Mouse (Mus musculus) stomach, postnatal 0 days (tissue): Measurements from ENCODE around the gene N4bp2l2. TPM values are rescaled to one million over a fixed set of nuclear protein-coding genes. Genes with fewer than 3 reads are reported as not detected.

ENCODE experiments used
- ATAC-seq: fragments of 200-750 bp; cut with Nextera tagmentation; 2 replicates; pipeline ENCODE4 v1.8.0; 2017; ENCODE audit not compliant: low FRiP score, low TSS enrichment
- DNase-seq: peaks from one replicate; pipeline ENCODE4 v3.0.0-alpha.2; 2016; ENCODE audit warnings: low spot score
- H3K27ac ChIP-seq: fragments of 300-500 bp; sonication (generic); replicated peaks from 2 replicates; pipeline ENCODE4 v1.5.1; 2014; ENCODE audit warnings: mild to moderate bottlenecking, control low read depth
- H3K27me3 ChIP-seq: fragments of 300-500 bp; sonication (generic); 2 replicates; pipeline ENCODE4 v1.6.1; 2014; ENCODE audit warnings: low read length; ENCODE audit not compliant: control insufficient read depth, insufficient read depth
- H3K36me3 ChIP-seq: fragments of 300-500 bp; sonication (generic); 2 replicates; pipeline ENCODE4 v1.6.1; 2014; ENCODE audit warnings: low read length, mixed read lengths; ENCODE audit not compliant: control insufficient read depth, insufficient read depth
- H3K4me1 ChIP-seq: fragments of 300-500 bp; sonication (generic); replicated peaks from 2 replicates; pipeline ENCODE4 v1.6.1; 2014; ENCODE audit warnings: antibody characterized with exemption; ENCODE audit not compliant: control insufficient read depth, insufficient read depth
- H3K4me2 ChIP-seq: fragments of 300-500 bp; sonication (generic); replicated peaks from 2 replicates; pipeline ENCODE4 v1.6.1; 2014; ENCODE audit warnings: low read depth, mild to moderate bottlenecking, control low read depth, moderate library complexity
- H3K4me3 ChIP-seq: fragments of 300-500 bp; sonication (generic); 2 replicates; pipeline ENCODE4 v1.5.1; 2014; ENCODE audit warnings: low read depth, low read length, control low read depth
- H3K9ac ChIP-seq: fragments of 300-500 bp; sonication (generic); 2 replicates; pipeline ENCODE4 v1.6.1; 2014; ENCODE audit warnings: mild to moderate bottlenecking, low read length, control low read depth, mixed read lengths
- H3K9me3 ChIP-seq: fragments of 300-500 bp; sonication (generic); 2 replicates; pipeline ENCODE4 v1.6.1; 2016; ENCODE audit warnings: low read length; ENCODE audit not compliant: control insufficient read depth
- CTCF ChIP-seq: IDR thresholded peaks from 2 replicates; pipeline ENCODE4 v1.5.1; 2016; ENCODE audit warnings: antibody characterized with exemption, low read depth, mild to moderate bottlenecking, moderate library complexity
- EP300 ChIP-seq: optimal IDR thresholded peaks from 2 replicates; pipeline ENCODE3; 2016; ENCODE audit warnings: antibody characterized with exemption
- WGBS: fragments of 180-500 bp; shearing (Covaris S2); extraction: QIAGEN DNeasy Blood & Tissue Kit; methylation state at CpG from one replicate; pipeline ENCODE4 v1.1.7; 2014; 5-methylcytosine and 5-hydroxymethylcytosine counted together
- polyA plus RNA-seq: library from polyadenylated mRNA; unstranded; fragments of >200 nt; fragmentation: Nextera tagmentation; extraction: Ambion mirVana; gene quantifications from 2 replicates; pipeline ENCODE4 v1.2.1, GENCODE M21; 2015

The N4bp2l2 gene
- polyA plus RNA-seq, 1 experiment from 2014 or later, result 32.1 TPM

DNA sequence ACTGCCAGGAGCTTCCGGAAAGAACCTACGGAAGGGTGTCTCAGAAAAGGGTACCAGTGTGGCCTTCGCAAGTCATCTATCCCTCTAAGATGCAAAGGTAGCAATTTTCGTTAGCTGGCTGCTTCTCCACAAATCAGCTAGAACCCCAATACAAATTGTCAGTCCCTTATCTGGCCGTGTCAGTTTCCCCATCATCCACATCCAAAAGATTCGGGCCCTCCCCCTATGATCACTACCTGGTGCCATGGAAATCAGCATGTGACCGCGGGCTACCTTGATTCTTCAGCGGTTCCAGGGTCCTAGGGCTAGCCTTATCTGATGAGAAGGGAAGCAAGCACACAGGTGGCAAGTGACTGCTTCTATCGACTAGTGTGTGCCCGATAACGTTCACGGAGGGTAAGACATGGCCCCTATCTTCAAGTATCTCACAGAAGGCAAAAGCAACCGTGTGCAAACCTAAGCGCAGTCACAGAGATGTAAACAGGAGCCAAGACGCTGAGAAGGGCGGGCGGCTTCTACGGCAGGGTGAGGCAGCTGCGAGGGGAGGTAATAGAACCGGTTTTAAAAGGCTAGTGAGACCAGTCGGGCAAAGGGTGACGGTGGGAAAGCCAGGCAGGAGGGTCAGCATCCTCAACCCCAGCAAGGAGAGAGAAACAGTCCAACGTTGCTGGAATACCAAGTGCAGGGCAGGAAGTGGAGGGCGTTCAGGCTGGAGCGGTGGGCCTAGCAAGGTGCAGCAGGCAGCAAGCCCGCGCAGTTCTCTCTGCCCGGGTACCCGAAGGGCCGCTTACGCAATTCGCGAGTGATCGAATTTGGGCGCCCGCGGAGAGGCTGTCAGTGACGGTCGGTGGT, 72.9 kb downstream of the N4bp2l2 start:
- peak overlapping the region; percentile 74 for H3K9ac ChIP-seq
- H3K9me3 ChIP-seq, result no peaks in the 10 kb centered on the region
- H3K27ac ChIP-seq, result peak overlapping the region; percentile 84
- 15% methylated on average over 40 of the region's 40 CpGs for WGBS
- peak overlapping the region; percentile 87 for H3K4me3 ChIP-seq
- H3K27me3 ChIP-seq, result no peaks in the 10 kb centered on the region
- DNase-seq, result peak; percentile 81
- no peaks in the 10 kb centered on the region for H3K4me1 ChIP-seq
- H3K4me2 ChIP-seq, result peak overlapping the region; percentile 99
- peak; percentile 71 for ATAC-seq
- no peak for TF ChIP-seq EP300
- no peak for TF ChIP-seq CTCF
- H3K36me3 ChIP-seq, result no peaks in the 10 kb centered on the region; the same call in 1 of the 2 replicates

DNA sequence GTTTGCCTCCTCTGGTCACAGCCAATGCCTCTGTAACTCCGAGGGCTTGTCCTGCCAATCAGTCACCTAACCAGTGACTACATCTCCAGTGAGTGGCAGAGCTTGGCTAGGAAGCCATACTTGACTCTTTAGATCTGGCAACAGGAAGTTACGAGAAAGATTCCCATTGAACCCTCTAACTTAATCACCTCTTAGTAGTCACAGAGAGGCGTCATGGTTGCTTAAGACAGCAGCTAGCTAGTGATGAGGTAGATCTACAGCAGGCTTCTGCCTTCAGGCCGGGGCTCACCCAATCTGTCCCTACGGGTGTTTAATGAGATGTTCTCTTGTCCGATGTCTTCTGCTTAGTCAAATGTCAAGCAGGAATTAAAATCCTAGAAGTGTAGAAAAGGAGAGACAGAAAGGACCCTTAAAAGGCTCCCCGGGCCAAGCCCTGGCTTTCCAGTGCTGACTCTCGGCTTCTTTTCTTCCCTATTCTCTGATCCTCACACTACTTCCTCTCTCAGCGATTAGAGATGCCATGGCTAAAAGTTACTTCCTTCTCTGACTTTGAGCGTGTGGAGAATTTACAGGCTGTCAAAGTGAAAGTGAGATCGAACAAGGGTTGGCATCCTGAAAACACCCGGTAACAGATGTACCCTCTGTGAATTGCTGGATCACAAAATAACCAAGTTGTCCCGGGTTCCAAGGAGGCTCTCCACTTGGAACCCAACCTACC, 73.6 kb downstream of the N4bp2l2 start:
- no peak for TF ChIP-seq CTCF
- TF ChIP-seq EP300, result no peak
- Histone ChIP-seq H3K4me3 (no peak overlapping the region), H3K27ac (no peak overlapping the region; the same call in 1 of the 2 replicates), H3K9ac (no peak overlapping the region), H3K36me3 (no peaks in the 10 kb centered on the region; the same call in 1 of the 2 replicates), H3K4me1 (no peaks in the 10 kb centered on the region), H3K9me3 (no peaks in the 10 kb centered on the region), H3K27me3 (no peaks in the 10 kb centered on the region), H3K4me2 (peak overlapping the region; percentile 99)
- 78% methylated on average over 13 of the region's 13 CpGs for WGBS
- DNase-seq, result no peak
- ATAC-seq, result no peak

DNA sequence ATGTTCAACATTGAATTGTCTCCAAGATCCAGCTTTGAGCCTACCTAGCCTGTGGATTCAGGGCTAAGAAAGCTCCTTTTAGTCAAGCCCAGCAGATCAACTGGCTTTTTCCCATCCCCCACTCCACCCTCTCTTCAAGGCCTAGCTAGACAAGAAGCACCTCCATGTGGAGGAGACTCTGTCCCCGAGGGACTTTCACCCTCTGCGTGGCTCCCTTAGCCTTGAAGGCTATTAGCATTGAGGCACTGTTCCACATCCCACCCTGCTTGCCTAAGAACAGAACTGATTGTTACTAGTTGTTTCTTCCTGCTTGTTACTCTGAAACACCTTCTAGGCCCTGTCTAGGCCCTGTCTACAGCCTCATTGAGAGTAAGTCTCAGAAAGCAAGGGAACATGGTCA, 76.0 kb downstream of the N4bp2l2 start:
- H3K27me3 ChIP-seq, result no peaks in the 10 kb centered on the region
- no peak overlapping the region for H3K4me2 ChIP-seq
- TF ChIP-seq EP300, result no peak
- no peak for TF ChIP-seq CTCF
- H3K27ac ChIP-seq, result no peak overlapping the region
- no peak overlapping the region for H3K9ac ChIP-seq
- no peaks in the 10 kb centered on the region for H3K4me1 ChIP-seq
- no peaks in the 10 kb centered on the region; the same call in 1 of the 2 replicates for H3K36me3 ChIP-seq
- H3K4me3 ChIP-seq, result no peak overlapping the region
- WGBS, result 82% methylated on average over 2 of the region's 2 CpGs
- ATAC-seq (no peak), DNase-seq (no peak)
- H3K9me3 ChIP-seq, result no peaks in the 10 kb centered on the region

DNA sequence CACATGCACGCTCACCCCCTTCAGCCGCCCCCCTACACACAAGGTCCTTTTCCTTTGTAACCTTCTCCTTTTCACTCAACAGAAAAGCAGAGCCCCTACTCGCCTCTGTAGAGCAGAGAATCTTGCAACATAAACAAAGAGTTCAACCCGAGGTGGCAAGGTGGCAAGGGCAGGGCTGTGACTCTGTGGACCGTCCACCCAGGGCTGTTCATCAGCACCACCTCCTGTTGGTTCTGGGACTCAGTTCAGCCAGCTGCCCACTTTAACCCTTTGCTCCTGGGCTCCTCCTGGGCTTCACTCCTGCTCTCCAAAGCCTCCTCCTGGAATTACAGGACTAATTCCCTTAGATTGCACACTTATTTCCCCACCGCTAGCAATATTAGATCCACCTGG, 81.7 kb downstream of the N4bp2l2 start:
- Histone ChIP-seq H3K4me1 (no peaks in the 10 kb centered on the region), H3K9ac (no peak overlapping the region), H3K9me3 (no peaks in the 10 kb centered on the region), H3K27ac (no peak overlapping the region), H3K4me2 (no peak overlapping the region), H3K27me3 (no peaks in the 10 kb centered on the region), H3K4me3 (no peak overlapping the region), H3K36me3 (no peaks in the 10 kb centered on the region)
- peak; percentile 45; the same call in 1 of the 2 replicates for ATAC-seq
- no peak for DNase-seq
- 37% methylated on average over 6 of the region's 6 CpGs for WGBS
- TF ChIP-seq CTCF, result peak; percentile 48
- no peak for TF ChIP-seq EP300

DNA sequence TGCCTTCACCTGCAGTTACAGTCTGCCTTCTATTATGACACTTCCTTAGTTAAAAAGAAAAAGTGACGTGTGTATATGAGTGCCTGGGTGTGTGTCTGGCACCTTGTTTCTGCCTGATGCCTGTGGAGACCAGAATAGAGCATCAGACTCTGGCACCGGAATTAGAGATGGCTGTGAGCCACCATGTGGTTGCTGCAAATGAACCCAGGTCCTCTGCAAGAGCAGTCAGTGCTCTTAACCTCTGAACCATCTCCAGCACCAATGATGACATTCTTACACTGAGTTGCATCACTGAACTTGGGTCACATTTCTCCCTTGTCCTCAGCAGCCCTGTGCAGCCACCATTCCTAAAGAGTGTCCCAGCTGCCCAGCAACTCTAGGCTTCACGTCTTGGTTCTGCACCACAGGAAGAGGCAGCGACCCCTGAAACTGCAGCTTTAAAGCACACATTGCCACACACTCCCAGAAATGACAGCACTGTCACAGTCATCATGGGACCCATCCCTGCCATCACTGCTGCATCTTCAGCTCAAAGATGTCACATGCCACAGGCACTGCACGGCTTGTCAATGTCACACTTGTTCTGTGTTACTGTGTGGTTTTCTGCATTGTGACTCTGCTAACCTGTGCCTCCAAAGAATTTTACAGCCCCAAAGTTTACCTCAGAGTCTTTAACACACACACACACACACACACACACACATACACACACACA, 82.2 kb downstream of the N4bp2l2 start:
- 52% methylated on average over 5 of the region's 5 CpGs for WGBS
- DNase-seq (no peak), ATAC-seq (0 out of 2 replicates have a peak, but pooled peaks have one; percentile 22)

More for the DNA sequence above, 82.2 kb downstream of the N4bp2l2 start:
- Histone ChIP-seq H3K27ac (no peak overlapping the region), H3K4me2 (no peak overlapping the region), H3K9ac (no peak overlapping the region), H3K4me3 (no peak overlapping the region), H3K36me3 (no peaks in the 10 kb centered on the region), H3K4me1 (peaks cover 2% of the 10 kb centered on the region; the same call in 1 of the 2 replicates), H3K27me3 (no peaks in the 10 kb centered on the region), H3K9me3 (no peaks in the 10 kb centered on the region)
- TF ChIP-seq CTCF (no peak), EP300 (no peak)
